ENCODE assay signal across 18 mouse cellular contexts in genomic region chr5:32408771-32409170, GRCm38 (mm10). TPM values are rescaled to one million over a fixed set of nuclear protein-coding genes. Genes with fewer than 3 reads are reported as not detected.
DNase-seq lines count a peak whose midpoint lies in the region; ATAC-seq and TF ChIP-seq lines count a peak whose summit lies in the region.
"Had no signal": no experiment of that assay in that cellular context is flagged by ENCODE, and none has a peak within 500 bp of the region (broad histone marks: within the 10 kb centered on the region; RNA-seq: fewer than 3 reads in every experiment).

No protein-coding gene starts in this region.

- no peaks in the 10 kb centered on the region for H3K36me3 ChIP-seq in heart, embryonic 11.5 days (ENCODE audit: control insufficient read depth, insufficient read depth, low read length)
- no peaks in the 10 kb centered on the region for H3K36me3 ChIP-seq in heart, embryonic 16.5 days (ENCODE audit: control insufficient read depth, insufficient read depth)
- H3K36me3 ChIP-seq: embryonic facial prominence, embryonic 12.5 days; forebrain, embryonic 15.5 days; hindbrain, embryonic 15.5 days had no signal

- peak overlapping the region; percentile 88 for H3K27ac ChIP-seq in gastrocnemius, adult 2 months
- 0 out of 2 replicates have a peak overlapping the region, but pooled peaks have one; percentile 17 for H3K27ac ChIP-seq in heart, embryonic 11.5 days (ENCODE audit: low read depth, low read length)
- 0 out of 2 replicates have a peak overlapping the region, but pooled peaks have one; percentile 29 for H3K27ac ChIP-seq in heart, embryonic 16.5 days (ENCODE audit: low read length)
- H3K27ac ChIP-seq: embryonic facial prominence, embryonic 12.5 days; forebrain, embryonic 15.5 days; hindbrain, embryonic 15.5 days had no signal

- intact Hi-C loops in gastrocnemius, adult 2 months (cut with DNase I) = no loop called here
- intact Hi-C loops in heart, postnatal 14 days (cut with DNase I) = no loop called here

- no peak for ATAC-seq in heart, embryonic 11.5 days (replicated peaks; ENCODE audit: insufficient number of reproducible peaks, low FRiP score, low TSS enrichment)
- no peak for ATAC-seq in heart, embryonic 16.5 days (replicated peaks; ENCODE audit: extremely low read depth, insufficient read depth, low FRiP score)
- ATAC-seq: forebrain, embryonic 15.5 days; intestine, embryonic 16.5 days had no signal

- no peak overlapping the region for H3K4me3 ChIP-seq in gastrocnemius, adult 2 months
- H3K4me3 ChIP-seq in heart, embryonic 11.5 days (ENCODE audit: low read depth, low read length) = no peak overlapping the region
- no peak overlapping the region for H3K4me3 ChIP-seq in heart, embryonic 16.5 days (ENCODE audit: low read length)
- H3K4me3 ChIP-seq: embryonic facial prominence, embryonic 12.5 days; forebrain, embryonic 15.5 days; hindbrain, embryonic 15.5 days had no signal

- peaks cover 18% of the 10 kb centered on the region for H3K4me1 ChIP-seq in heart, embryonic 11.5 days (ENCODE audit: control insufficient read depth, insufficient read depth, low read length)
- peaks cover 33% of the 10 kb centered on the region for H3K4me1 ChIP-seq in heart, embryonic 16.5 days (ENCODE audit: control insufficient read depth, insufficient read depth, low read length)

- H3K9ac ChIP-seq in heart, embryonic 11.5 days (ENCODE audit: low read depth, low read length) = no peak overlapping the region
- H3K9ac ChIP-seq in heart, embryonic 16.5 days (ENCODE audit: low read length) = no peak overlapping the region
- H3K9ac ChIP-seq: embryonic facial prominence, embryonic 12.5 days; forebrain, embryonic 15.5 days; hindbrain, embryonic 15.5 days had no signal

- no peak overlapping the region for H3K4me2 ChIP-seq in heart, embryonic 11.5 days
- no peak overlapping the region for H3K4me2 ChIP-seq in heart, embryonic 16.5 days (ENCODE audit: low read depth, low read length)
- H3K4me2 ChIP-seq: embryonic facial prominence, embryonic 12.5 days; forebrain, embryonic 15.5 days; hindbrain, embryonic 15.5 days had no signal

- H3K9me3 ChIP-seq in heart, embryonic 11.5 days (replicated peaks; ENCODE audit: control insufficient read depth, low read length) = no peaks in the 10 kb centered on the region
- no peaks in the 10 kb centered on the region for H3K9me3 ChIP-seq in heart, embryonic 16.5 days (replicated peaks; ENCODE audit: control insufficient read depth, low read length)
- H3K9me3 ChIP-seq: embryonic facial prominence, embryonic 12.5 days; forebrain, embryonic 15.5 days; hindbrain, embryonic 15.5 days had no signal

- TF ChIP-seq CTCF in gastrocnemius, adult 2 months (IDR thresholded peaks at IDR 0.05) = no peak

- WGBS in heart, embryonic 11.5 days (ENCODE audit: insufficient replicate concordance) = 77% methylated on average over 1 of the region's 1 CpGs
- 37% methylated on average over 1 of the region's 1 CpGs for WGBS in heart, embryonic 16.5 days

- H3K27me3 ChIP-seq in heart, embryonic 11.5 days (ENCODE audit: control insufficient read depth, insufficient read depth, low read length) = no peaks in the 10 kb centered on the region
- H3K27me3 ChIP-seq in heart, embryonic 16.5 days (ENCODE audit: control insufficient read depth, insufficient read depth, low read length) = no peaks in the 10 kb centered on the region
- H3K27me3 ChIP-seq: CH12.LX; embryonic facial prominence, embryonic 12.5 days; forebrain, embryonic 15.5 days; hindbrain, embryonic 15.5 days had no signal

- DNase-seq in gastrocnemius, adult 2 months = peak; percentile 58
- no peak for DNase-seq in gastrocnemius, postnatal 4 days (ENCODE audit: low spot score in 2 of 2)
- DNase-seq in heart, postnatal 14 days = no peak
- no peak for DNase-seq in heart, adult 8-10 months (ENCODE audit: low spot score)
- peak; percentile 53 for DNase-seq in skeletal muscle tissue, adult 2 months (ENCODE audit: low read depth, low spot score)
- DNase-seq in embryo, embryonic 11 days = no peak
- DNase-seq: adrenal gland, adult 8-10 months; adrenal gland, postnatal 36 days; cerebellum, adult 11 months; cerebellum, adult 8-10 months; cerebellum, postnatal 14 days had no signal

RNA-seq across cellular contexts. Expression of gene Ppp1cb, which starts 49.9 kb away (rescaled TPM):
- 100 to 1,000 TPM; 486 TPM for total RNA-seq in gastrocnemius, adult 2 months (2021)
- 100 to 1,000 TPM; 303 to 348 TPM for total RNA-seq in gastrocnemius, postnatal 4 days (2021)
- polyA plus RNA-seq in heart, embryonic 11.5 days (2014; fragmentation: Nextera tagmentation; extraction: Ambion mirVana) = 264 and 300 TPM in 2 replicates
- 100 to 1,000 TPM; 476 to 479 TPM for total RNA-seq in heart, postnatal 14 days (2021)
- polyA plus RNA-seq in heart, embryonic 16.5 days (2015; fragmentation: Nextera tagmentation; extraction: Ambion mirVana) = 225 and 251 TPM in 2 replicates
- total RNA-seq in heart, adult 8-10 months (2022) = 100 to 1,000 TPM; 400 to 449 (median 432) TPM

Comparison
In these comparisons a context has a peak if more than half of its experiments do, and no peak if none do; other contexts are left out.
1. DNase-seq: peak in gastrocnemius, adult 2 months (single experiment) and skeletal muscle tissue, adult 2 months (single experiment); none in gastrocnemius, postnatal 4 days (0 of 2), heart, postnatal 14 days (0 of 2), heart, adult 8-10 months (single experiment) and embryo, embryonic 11 days (single experiment).
2. H3K27ac ChIP-seq: peak in every context shown above with its lines; median percentile 88 in gastrocnemius, adult 2 months; 29 in heart, embryonic 16.5 days; 17 in heart, embryonic 11.5 days.